Mouse (Mus musculus) thymus, postnatal 0 days (tissue): ENCODE data around the gene Insyn1. TPM values are rescaled to one million over a fixed set of nuclear protein-coding genes. Genes with fewer than 3 reads are reported as not detected.

Source experiments
- DNase-seq: peaks from one replicate; pipeline ENCODE4 v3.0.0-alpha.2; 2015; ENCODE audit warnings: low spot score
- polyA plus RNA-seq: library from polyadenylated mRNA; unstranded; fragments of >200 nt; fragmentation: Nextera tagmentation; extraction: Ambion mirVana; gene quantifications from 2 replicates; pipeline ENCODE4 v1.2.1, GENCODE M21; 2015

The Insyn1 gene
- 0.60 and 0.64 TPM in 2 replicates for polyA plus RNA-seq

- DNase-seq = no peak
Observed at GRCm38 (mm10) chr9:58487851-58488801, at the start of gene Insyn1. Gene Insyn1, plus strand, starts transcription at chr9:58488603.

GRCm38 (mm10) chr9:58438921-58439396 lies 49.4 kb upstream of the Insyn1 start:
- no peak for DNase-seq

- DNase-seq = no peak
Observed at GRCm38 (mm10) chr9:58440100-58440499, 48.3 kb upstream of the Insyn1 start.

- DNase-seq = no peak
Observed at GRCm38 (mm10) chr9:58440614-58441013, 47.8 kb upstream of the Insyn1 start.

- no peak for DNase-seq
Observed at GRCm38 (mm10) chr9:58441351-58442104, 46.9 kb upstream of the Insyn1 start.

GRCm38 (mm10) chr9:58442105-58443010 lies 46.0 kb upstream of the Insyn1 start:
- no peak for DNase-seq

GRCm38 (mm10) chr9:58443061-58443460 lies 45.3 kb upstream of the Insyn1 start:
- DNase-seq = no peak

GRCm38 (mm10) chr9:58446829-58447228 lies 41.6 kb upstream of the Insyn1 start:
- no peak for DNase-seq

- no peak for DNase-seq
Observed at GRCm38 (mm10) chr9:58447997-58448595, 40.3 kb upstream of the Insyn1 start.

- DNase-seq = no peak
Observed at GRCm38 (mm10) chr9:58449526-58449925, 38.9 kb upstream of the Insyn1 start.

GRCm38 (mm10) chr9:58453791-58454378 lies 34.5 kb upstream of the Insyn1 start:
- DNase-seq = no peak

GRCm38 (mm10) chr9:58454886-58455285 lies 33.5 kb upstream of the Insyn1 start:
- DNase-seq = no peak

GRCm38 (mm10) chr9:58455798-58456197 lies 32.6 kb upstream of the Insyn1 start:
- DNase-seq = no peak

- no peak for DNase-seq
Observed at GRCm38 (mm10) chr9:58457481-58457955, 30.9 kb upstream of the Insyn1 start.

- peak; percentile 3 for DNase-seq
Observed at GRCm38 (mm10) chr9:58458341-58458740, 30.1 kb upstream of the Insyn1 start.

- DNase-seq = no peak
Observed at GRCm38 (mm10) chr9:58458856-58459553, 29.4 kb upstream of the Insyn1 start.

GRCm38 (mm10) chr9:58467345-58468025 lies 20.9 kb upstream of the Insyn1 start:
- no peak for DNase-seq

GRCm38 (mm10) chr9:58470466-58470865 lies 17.9 kb upstream of the Insyn1 start:
- DNase-seq = no peak
